Mouse (Mus musculus) cerebellum, postnatal 36 days (tissue): ENCODE results near the gene Idua.

Source experiments
- DNase-seq, 2 experiments: peaks; one replicate each; pipeline ENCODE4 v3.0.0; 2021 to 2022; ENCODE audit warnings: mixed read lengths in 2 of 2

Idua gene

GRCm38 (mm10) chr5:108726557-108727248 is 66.6 kb downstream of the Idua start:
- peak; percentile 73 to 75 for DNase-seq

- no peak for DNase-seq
Observed at GRCm38 (mm10) chr5:108727425-108727824, 67.3 kb downstream of the Idua start.
